Mouse (Mus musculus) limb, embryonic 11.5 days (tissue): ENCODE data around the gene Sh3bp5l. TPM values are rescaled to one million over a fixed set of nuclear protein-coding genes. Genes with fewer than 3 reads are reported as not detected.

ENCODE experiments used
- ATAC-seq: fragments of 200-750 bp; cut with Nextera tagmentation; 2 replicates; pipeline ENCODE4 v1.8.0; 2017; ENCODE audit warnings: low read depth; ENCODE audit not compliant: insufficient number of reproducible peaks, low FRiP score, low TSS enrichment
- DNase-seq: peaks from one replicate; pipeline ENCODE4 v3.0.0-alpha.2; 2015; ENCODE audit warnings: low spot score
- H3K27ac ChIP-seq: fragments of 300-500 bp; sonication (generic); replicated peaks from 2 replicates; pipeline ENCODE4 v1.5.1; 2014; ENCODE audit warnings: low read depth, mild to moderate bottlenecking, low read length
- H3K27me3 ChIP-seq: fragments of 300-500 bp; sonication (generic); 2 replicates; pipeline ENCODE4 v1.6.1; 2014; ENCODE audit warnings: mild to moderate bottlenecking, low read length, mixed read lengths; ENCODE audit not compliant: control insufficient read depth, insufficient read depth
- H3K36me3 ChIP-seq: fragments of 300-500 bp; sonication (generic); 2 replicates; pipeline ENCODE4 v1.6.1; 2014; ENCODE audit warnings: mild to moderate bottlenecking, low read length, moderate library complexity, mixed read lengths; ENCODE audit not compliant: control insufficient read depth, insufficient read depth
- H3K4me1 ChIP-seq: fragments of 300-500 bp; sonication (generic); 2 replicates; pipeline ENCODE4 v1.6.1; 2014; ENCODE audit warnings: low read length, mixed read lengths; ENCODE audit not compliant: control insufficient read depth, insufficient read depth
- H3K4me2 ChIP-seq: fragments of 300-500 bp; sonication (generic); 2 replicates; pipeline ENCODE4 v1.6.1; 2014; ENCODE audit warnings: low read depth, mild to moderate bottlenecking, moderate library complexity; ENCODE audit not compliant: severe bottlenecking
- H3K4me3 ChIP-seq: fragments of 300-500 bp; sonication (generic); 2 replicates; pipeline ENCODE4 v1.5.1; 2014; ENCODE audit warnings: low read depth, low read length
- H3K9ac ChIP-seq: fragments of 300-500 bp; sonication (generic); 2 replicates; pipeline ENCODE4 v1.6.1; 2014; ENCODE audit warnings: mild to moderate bottlenecking, low read length
- H3K9me3 ChIP-seq: fragments of 300-500 bp; sonication (generic); 2 replicates; pipeline ENCODE4 v1.6.1; 2016; ENCODE audit warnings: low read length; ENCODE audit not compliant: control insufficient read depth
- WGBS: fragments of 180-500 bp; shearing (Covaris S2); extraction: QIAGEN DNeasy Blood & Tissue Kit; methylation state at CpG from one replicate; pipeline ENCODE4 v1.1.7; 2014; 5-methylcytosine and 5-hydroxymethylcytosine counted together
- polyA plus RNA-seq: library from polyadenylated mRNA; unstranded; fragments of >200 nt; fragmentation: Nextera tagmentation; extraction: Ambion mirVana; gene quantifications from 2 replicates; pipeline ENCODE4 v1.2.1, GENCODE M21; 2014

The Sh3bp5l gene
- polyA plus RNA-seq, 1 experiment from 2014 or later, result 27.0 TPM

DNA sequence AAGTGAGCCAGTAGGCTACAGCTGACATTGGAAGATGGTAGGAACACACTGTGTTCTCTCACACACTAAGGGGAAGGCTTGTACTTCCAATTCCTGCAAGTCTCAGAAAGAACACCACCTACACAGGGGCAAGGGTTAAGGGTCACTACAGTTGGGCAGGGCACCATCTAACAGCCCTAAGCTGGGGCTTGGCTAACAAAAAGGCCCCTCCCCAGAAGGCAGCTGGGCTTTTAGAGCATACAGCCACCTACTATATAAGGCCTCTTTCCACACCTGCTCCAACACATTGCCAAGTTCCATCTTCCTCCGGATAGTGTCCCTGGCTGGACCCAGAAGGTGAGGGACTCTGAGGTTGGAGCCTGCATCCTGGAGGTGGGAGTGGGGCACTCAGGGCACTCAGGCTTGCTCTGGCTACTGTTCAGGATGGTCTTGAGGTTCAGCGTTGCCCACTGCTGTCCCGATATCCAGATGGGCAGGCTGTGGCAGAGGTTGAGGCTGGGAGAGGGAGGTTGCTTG lies 48.3 kb downstream of the Sh3bp5l start, which contains the start of gene Lypd8:
Gene Lypd8, plus strand, starts transcription at position 281 of the 516 bp plus-strand sequence.
- no peak for ATAC-seq
- DNase-seq, result no peak
- H3K27me3 ChIP-seq, result no peaks in the 10 kb centered on the region
- H3K4me1 ChIP-seq, result no peaks in the 10 kb centered on the region
- no peak within 1 kb of the TSS for H3K4me3 ChIP-seq
- H3K4me2 ChIP-seq, result no peak within 1 kb of the TSS
- H3K9ac ChIP-seq, result no peak within 1 kb of the TSS
- H3K27ac ChIP-seq, result no peak within 1 kb of the TSS
- 94% methylated on average over 3 of the region's 3 CpGs for WGBS
- no peaks in the 10 kb centered on the region for H3K36me3 ChIP-seq
- no peaks in the 10 kb centered on the region for H3K9me3 ChIP-seq

GRCm38 (mm10) chr11:58379516-58379915 lies 49.0 kb downstream of the Sh3bp5l start:
- H3K4me2 ChIP-seq, result no peak overlapping the region
- H3K9me3 ChIP-seq, result no peaks in the 10 kb centered on the region
- H3K27ac ChIP-seq, result no peak overlapping the region
- no peaks in the 10 kb centered on the region for H3K4me1 ChIP-seq
- no peaks in the 10 kb centered on the region for H3K36me3 ChIP-seq
- no peak overlapping the region for H3K9ac ChIP-seq
- ATAC-seq, result no peak
- DNase-seq, result no peak
- no peak overlapping the region for H3K4me3 ChIP-seq
- 84% methylated on average over 1 of the region's 1 CpGs for WGBS
- no peaks in the 10 kb centered on the region for H3K27me3 ChIP-seq

DNA sequence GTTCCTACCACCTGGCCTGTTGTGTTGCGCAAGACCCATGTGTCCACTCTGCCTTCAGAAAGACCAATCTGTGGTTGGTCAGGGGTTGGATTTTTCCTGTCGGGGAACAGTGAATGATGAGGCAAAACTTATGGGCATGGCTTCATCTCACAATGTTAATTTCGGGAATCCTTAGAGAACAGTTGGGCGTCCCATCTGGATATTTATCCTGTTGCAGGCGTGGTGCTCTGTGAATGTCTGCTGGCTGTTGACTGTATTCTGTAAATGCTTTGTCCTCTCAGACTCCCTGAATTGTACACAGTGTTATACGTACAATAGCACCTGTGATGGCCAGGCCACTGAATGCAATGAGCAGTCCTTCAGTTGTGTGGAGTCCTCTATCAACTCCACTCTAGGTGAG lies 51.9 kb downstream of the Sh3bp5l start:
- no peak overlapping the region for H3K9ac ChIP-seq
- no peak for ATAC-seq
- no peak for DNase-seq
- H3K4me3 ChIP-seq, result no peak overlapping the region
- no peak overlapping the region for H3K4me2 ChIP-seq
- no peaks in the 10 kb centered on the region for H3K27me3 ChIP-seq
- no peak overlapping the region for H3K27ac ChIP-seq
- H3K4me1 ChIP-seq, result no peaks in the 10 kb centered on the region
- H3K36me3 ChIP-seq, result no peaks in the 10 kb centered on the region
- 90% methylated on average over 6 of the region's 6 CpGs for WGBS
- no peaks in the 10 kb centered on the region for H3K9me3 ChIP-seq

Other genes starting within 250 kb of the Sh3bp5l start
- gene Gm12248, start 237.6 kb upstream of the Sh3bp5l start, polyA plus RNA-seq, result not detected in 2 replicates
- 102 and 104 TPM in 2 replicates for gene Cnot8, start 226.6 kb upstream of the Sh3bp5l start, polyA plus RNA-seq
- 28.5 and 30.3 TPM in 2 replicates for gene Gemin5, start 162.2 kb upstream of the Sh3bp5l start, polyA plus RNA-seq
- 142 and 144 TPM in 2 replicates for gene Mrpl22, start 159.1 kb upstream of the Sh3bp5l start, polyA plus RNA-seq
- 1.6 and 2.1 TPM in 2 replicates for gene Igtp, start 131.2 kb upstream of the Sh3bp5l start, polyA plus RNA-seq
- gene Irgm2, start 131.1 kb upstream of the Sh3bp5l start, polyA plus RNA-seq, result 0.12 and 0.40 TPM in 2 replicates
- gene 4930438A08Rik, start 55.9 kb upstream of the Sh3bp5l start, polyA plus RNA-seq, result not detected in 2 replicates
- 12.5 and 14.2 TPM in 2 replicates for gene Zfp692, start 23.7 kb upstream of the Sh3bp5l start, polyA plus RNA-seq
- gene Zfp672, start 385 bp upstream of the Sh3bp5l start, polyA plus RNA-seq, result 24.6 and 28.2 TPM in 2 replicates
- not detected in 2 replicates for gene Lypd8, start 48.3 kb downstream of the Sh3bp5l start, polyA plus RNA-seq
- 0.28 TPM in 1 of 2 replicates, not detected in the other for gene 1810065E05Rik, start 90.4 kb downstream of the Sh3bp5l start, polyA plus RNA-seq
- gene Gm12253, start 101.8 kb downstream of the Sh3bp5l start, polyA plus RNA-seq, result not detected in 2 replicates
- gene Lypd9, start 122.2 kb downstream of the Sh3bp5l start, polyA plus RNA-seq, result not detected in 2 replicates
- not detected in 2 replicates for gene Olfr30, start 131.5 kb downstream of the Sh3bp5l start, polyA plus RNA-seq
- gene Olfr332, start 161.8 kb downstream of the Sh3bp5l start, polyA plus RNA-seq, result not detected in 2 replicates
- gene Olfr331, start 171.8 kb downstream of the Sh3bp5l start, polyA plus RNA-seq, result not detected in 2 replicates
- gene Olfr330, start 204.1 kb downstream of the Sh3bp5l start, polyA plus RNA-seq, result not detected in 2 replicates
- not detected in 2 replicates for gene Olfr329-ps, start 215.7 kb downstream of the Sh3bp5l start, polyA plus RNA-seq
- gene Olfr328, start 224.9 kb downstream of the Sh3bp5l start, polyA plus RNA-seq, result 0.09 TPM in 1 of 2 replicates, not detected in the other
- gene Olfr224, start 239.8 kb downstream of the Sh3bp5l start, polyA plus RNA-seq, result not detected in 2 replicates
- not detected in 2 replicates for gene Olfr325, start 247.0 kb downstream of the Sh3bp5l start, polyA plus RNA-seq